Mouse (Mus musculus) neural tube, embryonic 15.5 days (tissue): Measurements from ENCODE around the gene Vps51. TPM values are rescaled to one million over a fixed set of nuclear protein-coding genes. Genes with fewer than 3 reads are reported as not detected.
"Not testable (repeated sequence)": the region's sequence is repeated elsewhere in the genome, so short reads cannot be mapped to it uniquely, and the experiment has no call there.

Experiments
- ATAC-seq: fragments of 200-750 bp; cut with Nextera tagmentation; 2 replicates; pipeline ENCODE4 v1.8.0; 2017; ENCODE audit warnings: mild to moderate bottlenecking, moderate TSS enrichment, moderate library complexity; ENCODE audit not compliant: low FRiP score
- H3K27ac ChIP-seq: fragments of 300-500 bp; sonication (generic); replicated peaks from 2 replicates; pipeline ENCODE4 v1.5.1; 2015; ENCODE audit warnings: mild to moderate bottlenecking, inconsistent platforms
- H3K27me3 ChIP-seq: fragments of 300-500 bp; sonication (generic); replicated peaks from 2 replicates; pipeline ENCODE4 v1.6.1; 2015; ENCODE audit warnings: inconsistent platforms
- H3K36me3 ChIP-seq: fragments of 300-500 bp; sonication (generic); 2 replicates; pipeline ENCODE4 v1.6.1; 2015; ENCODE audit warnings: inconsistent platforms
- H3K4me1 ChIP-seq: fragments of 300-500 bp; sonication (generic); 2 replicates; pipeline ENCODE4 v1.6.1; 2015; ENCODE audit warnings: inconsistent platforms
- H3K4me2 ChIP-seq: fragments of 300-500 bp; sonication (generic); 2 replicates; pipeline ENCODE4 v1.6.1; 2015; ENCODE audit warnings: inconsistent platforms, mild to moderate bottlenecking, moderate library complexity
- H3K4me3 ChIP-seq: fragments of 300-500 bp; sonication (generic); replicated peaks from 2 replicates; pipeline ENCODE4 v1.5.1; 2015; ENCODE audit warnings: mild to moderate bottlenecking, inconsistent platforms
- H3K9ac ChIP-seq: fragments of 300-500 bp; sonication (generic); replicated peaks from 2 replicates; pipeline ENCODE4 v1.6.1; 2015; ENCODE audit warnings: mild to moderate bottlenecking, inconsistent platforms
- H3K9me3 ChIP-seq: fragments of 300-500 bp; sonication (generic); replicated peaks from 2 replicates; pipeline ENCODE4 v1.6.1; 2016; ENCODE audit warnings: inconsistent platforms
- WGBS: fragments of 180-500 bp; shearing (Covaris S2); methylation state at CpG from one replicate; pipeline ENCODE4 v1.1.7; 2015; ENCODE audit warnings: mixed read lengths; 5-methylcytosine and 5-hydroxymethylcytosine counted together
- polyA plus RNA-seq: library from polyadenylated mRNA; unstranded; fragments of >200 nt; fragmentation: Nextera tagmentation; extraction: Ambion mirVana; gene quantifications from 2 replicates; pipeline ENCODE4 v1.2.1, GENCODE M21; 2015

Vps51 gene
- polyA plus RNA-seq, 1 experiment from 2014 or later = 83.8 TPM

- Histone ChIP-seq H3K4me2 (peak overlapping the region; percentile 83), H3K27me3 (no peaks in the 10 kb centered on the region), H3K4me3 (peak overlapping the region; percentile 91), H3K27ac (peak overlapping the region; percentile 100), H3K36me3 (peaks cover 24% of the 10 kb centered on the region), H3K4me1 (peaks cover 31% of the 10 kb centered on the region), H3K9me3 (no peaks in the 10 kb centered on the region), H3K9ac (peak overlapping the region; percentile 90)
- ATAC-seq = peak; percentile 50
- 13% methylated on average over 20 of the region's 20 CpGs for WGBS
These were observed 31.4 kb downstream of the Vps51 start for GRCm38 (mm10) chr19:6045366-6046293.

GRCm38 (mm10) chr19:6044102-6044501, 32.9 kb downstream of the Vps51 start:
- not testable (repeated sequence) for H3K4me2 ChIP-seq, H3K9me3 ChIP-seq, H3K27ac ChIP-seq, H3K9ac ChIP-seq, H3K27me3 ChIP-seq, H3K36me3 ChIP-seq, ATAC-seq, H3K4me3 ChIP-seq
- 71% methylated on average over 4 of the region's 4 CpGs for WGBS
- H3K4me1 ChIP-seq = peaks cover 29% of the 10 kb centered on the region

- H3K4me1 ChIP-seq = peaks cover 12% of the 10 kb centered on the region
- 82% methylated on average over 9 of the region's 9 CpGs for WGBS
- no peak overlapping the region for H3K4me3 ChIP-seq
- H3K9ac ChIP-seq = no peak overlapping the region; the same call in 1 of the 2 replicates
- H3K9me3 ChIP-seq = no peaks in the 10 kb centered on the region
- no peak for ATAC-seq
- no peaks in the 10 kb centered on the region for H3K36me3 ChIP-seq
- no peaks in the 10 kb centered on the region for H3K27me3 ChIP-seq
- H3K4me2 ChIP-seq = no peak overlapping the region
- H3K27ac ChIP-seq = no peak overlapping the region
These were observed 34.7 kb downstream of the Vps51 start for GRCm38 (mm10) chr19:6042293-6042692.

GRCm38 (mm10) chr19:6040002-6040401, 37.0 kb downstream of the Vps51 start:
- H3K36me3 ChIP-seq = no peaks in the 10 kb centered on the region
- H3K27me3 ChIP-seq = no peaks in the 10 kb centered on the region
- ATAC-seq = no peak
- no peak overlapping the region for H3K27ac ChIP-seq
- H3K9me3 ChIP-seq = no peaks in the 10 kb centered on the region
- no peak overlapping the region for H3K9ac ChIP-seq
- H3K4me1 ChIP-seq = peaks cover 3% of the 10 kb centered on the region
- no peak overlapping the region for H3K4me2 ChIP-seq
- no peak overlapping the region for H3K4me3 ChIP-seq

GRCm38 (mm10) chr19:6038326-6038725, 38.7 kb downstream of the Vps51 start:
- no peak overlapping the region for H3K4me3 ChIP-seq
- no peak overlapping the region for H3K4me2 ChIP-seq
- no peaks in the 10 kb centered on the region for H3K27me3 ChIP-seq
- ATAC-seq = no peak
- no peak overlapping the region for H3K27ac ChIP-seq
- no peaks in the 10 kb centered on the region for H3K36me3 ChIP-seq
- H3K4me1 ChIP-seq = no peaks in the 10 kb centered on the region; the same call in 1 of the 2 replicates
- H3K9ac ChIP-seq = no peak overlapping the region
- no peaks in the 10 kb centered on the region for H3K9me3 ChIP-seq
- 81% methylated on average over 7 of the region's 7 CpGs for WGBS

GRCm38 (mm10) chr19:6037695-6038094, 39.3 kb downstream of the Vps51 start:
- Histone ChIP-seq H3K4me2 (no peak overlapping the region), H3K9ac (no peak overlapping the region), H3K27me3 (no peaks in the 10 kb centered on the region), H3K9me3 (no peaks in the 10 kb centered on the region), H3K27ac (no peak overlapping the region), H3K36me3 (no peaks in the 10 kb centered on the region), H3K4me1 (no peaks in the 10 kb centered on the region; the same call in 1 of the 2 replicates), H3K4me3 (no peak overlapping the region)
- ATAC-seq = no peak

- Histone ChIP-seq H3K4me2 (no peak overlapping the region), H3K27ac (no peak overlapping the region), H3K4me3 (no peak overlapping the region), H3K27me3 (no peaks in the 10 kb centered on the region), H3K9ac (no peak overlapping the region), H3K4me1 (no peaks in the 10 kb centered on the region), H3K36me3 (no peaks in the 10 kb centered on the region), H3K9me3 (no peaks in the 10 kb centered on the region)
- WGBS = 78% methylated on average over 9 of the region's 9 CpGs
- ATAC-seq = no peak
These were observed 41.0 kb downstream of the Vps51 start for GRCm38 (mm10) chr19:6035966-6036585.

- no peak for ATAC-seq
- Histone ChIP-seq H3K4me2 (no peak overlapping the region), H3K36me3 (no peaks in the 10 kb centered on the region), H3K27me3 (no peaks in the 10 kb centered on the region), H3K4me1 (no peaks in the 10 kb centered on the region), H3K9me3 (no peaks in the 10 kb centered on the region), H3K9ac (no peak overlapping the region), H3K4me3 (no peak overlapping the region), H3K27ac (no peak overlapping the region)
- whole genome bisulfite sequencing = 79% methylated on average over 14 of the region's 14 CpGs
These were observed 46.3 kb downstream of the Vps51 start for GRCm38 (mm10) chr19:6030520-6031280.

- WGBS = 85% methylated on average over 9 of the region's 9 CpGs
- no peak overlapping the region for H3K4me2 ChIP-seq
These were observed 47.6 kb downstream of the Vps51 start for GRCm38 (mm10) chr19:6029426-6029825.

GRCm38 (mm10) chr19:6028991-6029390, 48.0 kb downstream of the Vps51 start:
- 91% methylated on average over 6 of the region's 6 CpGs for WGBS
- no peak for ATAC-seq
- Histone ChIP-seq H3K9me3 (no peaks in the 10 kb centered on the region), H3K36me3 (no peaks in the 10 kb centered on the region), H3K4me2 (no peak overlapping the region), H3K27me3 (no peaks in the 10 kb centered on the region), H3K4me3 (no peak overlapping the region), H3K4me1 (no peaks in the 10 kb centered on the region), H3K9ac (no peak overlapping the region), H3K27ac (no peak overlapping the region)

More at GRCm38 (mm10) chr19:6029426-6029825, 47.6 kb downstream of the Vps51 start:
- no peak for ATAC-seq
- H3K9me3 ChIP-seq = no peaks in the 10 kb centered on the region
- H3K27ac ChIP-seq = no peak overlapping the region
- no peak overlapping the region for H3K4me3 ChIP-seq
- no peaks in the 10 kb centered on the region for H3K27me3 ChIP-seq
- no peak overlapping the region for H3K9ac ChIP-seq
- H3K4me1 ChIP-seq = no peaks in the 10 kb centered on the region
- no peaks in the 10 kb centered on the region for H3K36me3 ChIP-seq

GRCm38 (mm10) chr19:6023930-6024329, 53.1 kb downstream of the Vps51 start:
- WGBS = 90% methylated on average over 7 of the region's 7 CpGs
- Histone ChIP-seq H3K4me2 (no peak overlapping the region), H3K4me3 (no peak overlapping the region), H3K9me3 (no peaks in the 10 kb centered on the region), H3K36me3 (no peaks in the 10 kb centered on the region), H3K27me3 (no peaks in the 10 kb centered on the region), H3K9ac (no peak overlapping the region), H3K27ac (no peak overlapping the region), H3K4me1 (no peaks in the 10 kb centered on the region)
- no peak for ATAC-seq
